Mouse (Mus musculus) forebrain, embryonic 14.5 days (tissue): ENCODE data around the gene Mydgf. TPM values are rescaled to one million over a fixed set of nuclear protein-coding genes. Genes with fewer than 3 reads are reported as not detected.

Source experiments
- ATAC-seq: fragments of 200-750 bp; cut with Nextera tagmentation; 2 replicates; pipeline ENCODE4 v1.8.0; 2017; ENCODE audit warnings: mild to moderate bottlenecking, moderate library complexity
- DNase-seq: peaks from one replicate; pipeline ENCODE4 v3.0.0-alpha.2; 2015; ENCODE audit warnings: low spot score
- H3K27ac ChIP-seq: fragments of 300-500 bp; sonication (generic); 2 replicates; pipeline ENCODE4 v1.5.1; 2014; ENCODE audit warnings: low read depth, mild to moderate bottlenecking, control low read depth, low read length, moderate library complexity
- H3K27me3 ChIP-seq: fragments of 300-500 bp; sonication (generic); replicated peaks from 2 replicates; pipeline ENCODE4 v1.6.1; 2014; ENCODE audit warnings: low read length, control low read depth, mixed read lengths; ENCODE audit not compliant: control insufficient read depth, insufficient read depth
- H3K36me3 ChIP-seq: fragments of 300-500 bp; sonication (generic); 2 replicates; pipeline ENCODE4 v1.6.1; 2014; ENCODE audit warnings: low read length, control low read depth; ENCODE audit not compliant: control insufficient read depth, insufficient read depth
- H3K4me1 ChIP-seq: fragments of 300-500 bp; sonication (generic); 2 replicates; pipeline ENCODE4 v1.6.1; 2014; ENCODE audit warnings: antibody characterized with exemption, low read length, control low read depth; ENCODE audit not compliant: control insufficient read depth, insufficient read depth
- H3K4me2 ChIP-seq: fragments of 300-500 bp; sonication (generic); 2 replicates; pipeline ENCODE4 v1.6.1; 2014; ENCODE audit warnings: mild to moderate bottlenecking, control low read depth, low read length
- H3K4me3 ChIP-seq: fragments of 300-500 bp; sonication (generic); 2 replicates; pipeline ENCODE4 v1.5.1; 2014; ENCODE audit warnings: low read depth, low read length, control low read depth
- H3K9ac ChIP-seq: fragments of 300-500 bp; sonication (generic); 2 replicates; pipeline ENCODE4 v1.6.1; 2014; ENCODE audit warnings: mild to moderate bottlenecking, low read length, control low read depth, moderate library complexity
- H3K9me3 ChIP-seq: fragments of 300-500 bp; sonication (generic); replicated peaks from 2 replicates; pipeline ENCODE4 v1.6.1; 2016; ENCODE audit warnings: low read length, control low read depth, mixed read lengths; ENCODE audit not compliant: control insufficient read depth
- WGBS: fragments of 180-500 bp; shearing (Covaris S2); extraction: QIAGEN DNeasy Blood & Tissue Kit; methylation state at CpG from one replicate; pipeline ENCODE4 v1.1.7; 2014; 5-methylcytosine and 5-hydroxymethylcytosine counted together
- polyA plus RNA-seq: library from polyadenylated mRNA; unstranded; fragments of >200 nt; fragmentation: Nextera tagmentation; extraction: Ambion mirVana; gene quantifications from 2 replicates; pipeline ENCODE4 v1.2.1, GENCODE M21; 2014

Mydgf gene
- polyA plus RNA-seq, 1 experiment from 2014 or later: 63.5 TPM

GRCm38 (mm10) chr17:56141702-56142605, 41.8 kb downstream of the Mydgf start:
- Histone ChIP-seq H3K4me1 (peaks cover 13% of the 10 kb centered on the region), H3K27me3 (peaks cover 19% of the 10 kb centered on the region), H3K27ac (no peak overlapping the region), H3K4me3 (peak overlapping the region; percentile 38), H3K36me3 (no peaks in the 10 kb centered on the region), H3K4me2 (peak overlapping the region; percentile 67), H3K9me3 (no peaks in the 10 kb centered on the region), H3K9ac (peak overlapping the region; percentile 54)
- DNase-seq (peak; percentile 62), ATAC-seq (peak; percentile 54)
- WGBS: under 1% methylated on average over 46 of the region's 47 CpGs

- peak; percentile 52 for ATAC-seq
- Histone ChIP-seq H3K4me3 (peak within 1 kb of the TSS; percentile 85), H3K9me3 (no peaks in the 10 kb centered on the region), H3K9ac (peak within 1 kb of the TSS; percentile 81), H3K4me1 (peaks cover 13% of the 10 kb centered on the region), H3K27ac (peak within 1 kb of the TSS; percentile 63), H3K27me3 (peaks cover 19% of the 10 kb centered on the region), H3K36me3 (no peaks in the 10 kb centered on the region), H3K4me2 (peak within 1 kb of the TSS; percentile 91)
- WGBS: 1% methylated on average over 69 of the region's 79 CpGs
- DNase-seq: peak; percentile 79
Observed at GRCm38 (mm10) chr17:56139858-56140595, 43.7 kb downstream of the Mydgf start, which contains the start of gene Sema6b. Gene Sema6b, minus strand, starts transcription at chr17:56140343.

GRCm38 (mm10) chr17:56139355-56139754, 44.4 kb downstream of the Mydgf start:
- Histone ChIP-seq H3K9me3 (no peaks in the 10 kb centered on the region), H3K27me3 (peaks cover 19% of the 10 kb centered on the region), H3K9ac (peak overlapping the region; percentile 81), H3K4me3 (peak overlapping the region; percentile 85), H3K4me1 (peaks cover 14% of the 10 kb centered on the region), H3K4me2 (peak overlapping the region; percentile 91), H3K27ac (peak overlapping the region; percentile 63; the same call in 1 of the 2 replicates), H3K36me3 (no peaks in the 10 kb centered on the region)
- ATAC-seq (peak; percentile 21; the same call in 1 of the 2 replicates), DNase-seq (peak; percentile 29)
- WGBS: 11% methylated on average over 7 of the region's 21 CpGs

GRCm38 (mm10) chr17:56137839-56138613, 45.7 kb downstream of the Mydgf start:
- Histone ChIP-seq H3K27me3 (peaks cover 19% of the 10 kb centered on the region), H3K36me3 (no peaks in the 10 kb centered on the region), H3K9ac (0 out of 2 replicates have a peak overlapping the region, but pooled peaks have one; percentile 81), H3K27ac (no peak overlapping the region), H3K9me3 (no peaks in the 10 kb centered on the region), H3K4me2 (peak overlapping the region; percentile 91), H3K4me1 (peaks cover 20% of the 10 kb centered on the region), H3K4me3 (0 out of 2 replicates have a peak overlapping the region, but pooled peaks have one; percentile 85)
- 12% methylated on average over 25 of the region's 25 CpGs for WGBS
- no peak for DNase-seq
- ATAC-seq: no peak

- no peak overlapping the region for H3K4me2 ChIP-seq
- WGBS: 86% methylated on average over 7 of the region's 7 CpGs
- no peak overlapping the region for H3K4me3 ChIP-seq
Observed at GRCm38 (mm10) chr17:56136558-56136957, 47.2 kb downstream of the Mydgf start.

GRCm38 (mm10) chr17:56134463-56134971, 49.2 kb downstream of the Mydgf start:
- WGBS: 3% methylated on average over 27 of the region's 27 CpGs
- H3K27me3 ChIP-seq: peaks cover 8% of the 10 kb centered on the region; the same call in 1 of the 2 replicates
- peaks cover 11% of the 10 kb centered on the region; the same call in 1 of the 2 replicates for H3K4me1 ChIP-seq
- peaks cover 8% of the 10 kb centered on the region for H3K36me3 ChIP-seq
- ATAC-seq: no peak
- no peak overlapping the region for H3K27ac ChIP-seq
- H3K4me3 ChIP-seq: no peak overlapping the region
- peak; percentile 30 for DNase-seq
- no peaks in the 10 kb centered on the region for H3K9me3 ChIP-seq
- peak overlapping the region; percentile 38 for H3K4me2 ChIP-seq
- no peak overlapping the region for H3K9ac ChIP-seq

More at GRCm38 (mm10) chr17:56136558-56136957, 47.2 kb downstream of the Mydgf start:
- Histone ChIP-seq H3K27ac (no peak overlapping the region), H3K9ac (no peak overlapping the region), H3K9me3 (no peaks in the 10 kb centered on the region), H3K4me1 (peaks cover 12% of the 10 kb centered on the region), H3K36me3 (no peaks in the 10 kb centered on the region), H3K27me3 (peaks cover 19% of the 10 kb centered on the region)
- DNase-seq (no peak), ATAC-seq (no peak)

GRCm38 (mm10) chr17:56133457-56134363, 50.0 kb downstream of the Mydgf start:
- DNase-seq: no peak
- ATAC-seq: no peak
- Histone ChIP-seq H3K4me3 (no peak overlapping the region), H3K9me3 (no peaks in the 10 kb centered on the region), H3K4me1 (peaks cover 11% of the 10 kb centered on the region; the same call in 1 of the 2 replicates), H3K27me3 (0 out of 2 replicates have a peak, but pooled peaks cover 3% of the 10 kb centered on the region), H3K27ac (no peak overlapping the region), H3K9ac (0 out of 2 replicates have a peak overlapping the region, but pooled peaks have one; percentile 13), H3K36me3 (peaks cover 10% of the 10 kb centered on the region), H3K4me2 (peak overlapping the region; percentile 38)
- 26% methylated on average over 17 of the region's 21 CpGs for WGBS
